Comparison of ENCODE assay signal across 1 mouse cellular context in the genomic region with DNA sequence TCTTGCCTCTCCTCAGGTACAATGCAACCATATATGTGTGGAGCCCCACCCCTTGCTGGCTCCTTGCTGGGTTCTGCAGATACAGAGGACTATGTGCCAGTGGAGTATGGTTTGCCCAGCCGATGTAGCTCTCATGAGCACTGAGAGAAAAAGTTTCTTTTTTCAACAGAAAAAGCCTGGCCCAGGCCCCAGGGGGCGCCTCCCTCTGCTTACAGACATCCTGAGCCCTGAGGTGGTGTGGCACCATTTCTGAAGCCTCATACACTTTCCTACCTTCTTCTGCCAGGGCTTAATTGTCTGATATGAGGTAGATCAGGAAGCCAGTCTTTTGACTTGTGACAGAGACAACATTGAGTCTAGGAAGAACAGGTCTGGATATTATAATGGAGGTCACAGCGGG.
A peak's percentile ranks its signal among the peaks of the same experiment; 100 is the strongest.
TF ChIP-seq lines count a peak whose summit lies in the region.

No protein-coding gene starts in this region.

TF ChIP-seq in CH12.LX, 34 proteins besides CTCF, POLR2A, EP300 and RAD21:
- TF ChIP-seq SMC3 (IDR thresholded peaks at IDR 0.05; ENCODE audit: low read depth, low read length) (peak; percentile 62), ETS1 (conservative IDR thresholded peaks at IDR 0.05; ENCODE audit: low read depth, low read length) (no peak)
